Mouse (Mus musculus): ENCODE measurements around the gene Mast1. TPM values are rescaled to one million over a fixed set of nuclear protein-coding genes. Genes with fewer than 3 reads are reported as not detected.

Mast1 gene
- 0.01 and 0.08 TPM in 2 replicates for polyA plus RNA-seq (2012)

GRCm38 (mm10) chr8:84936962-84937546 is at the start of gene Mast1:
Gene Mast1 (minus strand): TSS chr8:84937359.
- peaks cover 8% of the 10 kb centered on the region; the same call in 1 of the 2 replicates for H3K9me3 ChIP-seq (ENCODE audit: control insufficient read depth, low read length)
- H3K27me3 ChIP-seq (ENCODE audit: control insufficient read depth), result peaks cover 88% of the 10 kb centered on the region
- peak within 1 kb of the TSS; percentile 55 for H3K4me3 ChIP-seq (replicated peaks)
- peaks cover 37% of the 10 kb centered on the region for H3K4me1 ChIP-seq (ENCODE audit: control insufficient read depth)
- TF ChIP-seq GATA1 (IDR thresholded peaks at IDR 0.05; ENCODE audit: low read length) (no peak), TAL1 (IDR thresholded peaks at IDR 0.05; ENCODE audit: low read length) (no peak)
- no peaks in the 10 kb centered on the region for H3K36me3 ChIP-seq (ENCODE audit: control insufficient read depth)

GRCm38 (mm10) chr8:84986379-84986945 is 49.3 kb upstream of the Mast1 start:
- TF ChIP-seq TAL1 (IDR thresholded peaks at IDR 0.05; ENCODE audit: low read length) (no peak), GATA1 (IDR thresholded peaks at IDR 0.05; ENCODE audit: low read length) (no peak)
- H3K27me3 ChIP-seq (ENCODE audit: control insufficient read depth), result no peaks in the 10 kb centered on the region
- peaks cover 86% of the 10 kb centered on the region for H3K4me1 ChIP-seq (ENCODE audit: control insufficient read depth)
- H3K4me3 ChIP-seq (replicated peaks), result peak overlapping the region; percentile 66
- no peaks in the 10 kb centered on the region for H3K9me3 ChIP-seq (ENCODE audit: control insufficient read depth, low read length)
- H3K36me3 ChIP-seq (ENCODE audit: control insufficient read depth), result no peaks in the 10 kb centered on the region

GRCm38 (mm10) chr8:84985684-84986378 is 48.7 kb upstream of the Mast1 start:
- H3K4me1 ChIP-seq (ENCODE audit: control insufficient read depth), result peaks cover 85% of the 10 kb centered on the region
- TF ChIP-seq GATA1 (IDR thresholded peaks at IDR 0.05; ENCODE audit: low read length), result no peak
- no peak for TF ChIP-seq TAL1 (IDR thresholded peaks at IDR 0.05; ENCODE audit: low read length)
- H3K27me3 ChIP-seq (ENCODE audit: control insufficient read depth), result no peaks in the 10 kb centered on the region
- H3K4me3 ChIP-seq (replicated peaks), result peak overlapping the region; percentile 66
- H3K9me3 ChIP-seq (ENCODE audit: control insufficient read depth, low read length), result no peaks in the 10 kb centered on the region
- H3K36me3 ChIP-seq (ENCODE audit: control insufficient read depth), result no peaks in the 10 kb centered on the region

- Histone ChIP-seq H3K4me1 (ENCODE audit: control insufficient read depth) (peaks cover 86% of the 10 kb centered on the region), H3K27me3 (ENCODE audit: control insufficient read depth) (no peaks in the 10 kb centered on the region), H3K36me3 (ENCODE audit: control insufficient read depth) (no peaks in the 10 kb centered on the region), H3K4me3 (replicated peaks) (peak overlapping the region; percentile 66), H3K9me3 (ENCODE audit: control insufficient read depth, low read length) (no peaks in the 10 kb centered on the region)
- TF ChIP-seq GATA1 (IDR thresholded peaks at IDR 0.05; ENCODE audit: low read length) (no peak), TAL1 (IDR thresholded peaks at IDR 0.05; ENCODE audit: low read length) (no peak)
These were observed 48.0 kb upstream of the Mast1 start for GRCm38 (mm10) chr8:84985049-84985683.

GRCm38 (mm10) chr8:84984294-84985048 is 47.3 kb upstream of the Mast1 start:
- peak overlapping the region; percentile 66 for H3K4me3 ChIP-seq (replicated peaks)
- H3K9me3 ChIP-seq (ENCODE audit: control insufficient read depth, low read length), result no peaks in the 10 kb centered on the region
- no peaks in the 10 kb centered on the region for H3K36me3 ChIP-seq (ENCODE audit: control insufficient read depth)
- peaks cover 86% of the 10 kb centered on the region for H3K4me1 ChIP-seq (ENCODE audit: control insufficient read depth)
- H3K27me3 ChIP-seq (ENCODE audit: control insufficient read depth), result no peaks in the 10 kb centered on the region
- TF ChIP-seq GATA1 (IDR thresholded peaks at IDR 0.05; ENCODE audit: low read length), result no peak
- no peak for TF ChIP-seq TAL1 (IDR thresholded peaks at IDR 0.05; ENCODE audit: low read length)

- TF ChIP-seq GATA1 (IDR thresholded peaks at IDR 0.05; ENCODE audit: low read length) (no peak), TAL1 (IDR thresholded peaks at IDR 0.05; ENCODE audit: low read length) (no peak)
- H3K4me3 ChIP-seq (replicated peaks), result no peak overlapping the region
- peaks cover 12% of the 10 kb centered on the region for H3K27me3 ChIP-seq (ENCODE audit: control insufficient read depth)
- no peaks in the 10 kb centered on the region for H3K36me3 ChIP-seq (ENCODE audit: control insufficient read depth)
- H3K9me3 ChIP-seq (ENCODE audit: control insufficient read depth, low read length), result no peaks in the 10 kb centered on the region
- H3K4me1 ChIP-seq (ENCODE audit: control insufficient read depth), result peaks cover 91% of the 10 kb centered on the region
These were observed 45.4 kb upstream of the Mast1 start for GRCm38 (mm10) chr8:84982499-84983011.

GRCm38 (mm10) chr8:84981644-84982498 is 44.7 kb upstream of the Mast1 start:
- Histone ChIP-seq H3K4me3 (replicated peaks) (no peak overlapping the region), H3K9me3 (ENCODE audit: control insufficient read depth, low read length) (no peaks in the 10 kb centered on the region), H3K27me3 (ENCODE audit: control insufficient read depth) (peaks cover 16% of the 10 kb centered on the region), H3K4me1 (ENCODE audit: control insufficient read depth) (peaks cover 95% of the 10 kb centered on the region), H3K36me3 (ENCODE audit: control insufficient read depth) (no peaks in the 10 kb centered on the region)
- no peak for TF ChIP-seq GATA1 (IDR thresholded peaks at IDR 0.05; ENCODE audit: low read length)
- no peak for TF ChIP-seq TAL1 (IDR thresholded peaks at IDR 0.05; ENCODE audit: low read length)

Measured in erythroblast, embryonic 14.5 days (primary cell).